Mouse (Mus musculus) ES-E14 (cell line): ENCODE results near the gene Ccdc12.

Source experiments
- CHD2 ChIP-seq: IDR thresholded peaks from 2 replicates; pipeline ENCODE4 v1.6.1; 2014; ENCODE audit warnings: mild to moderate bottlenecking, low read depth, low read length, inconsistent platforms
- ZC3H11A ChIP-seq: IDR thresholded peaks from 2 replicates; pipeline ENCODE4 v1.6.1; 2012; ENCODE audit warnings: low read depth, mild to moderate bottlenecking, inconsistent platforms, low read length, borderline replicate concordance
- ZNF384 ChIP-seq: IDR thresholded peaks from 2 replicates; pipeline ENCODE4 v1.6.1; 2012; ENCODE audit warnings: low read depth, low read length, inconsistent platforms

GRCm38 (mm10) chr9:110687846-110688245 is 31.5 kb downstream of the Ccdc12 start:
- TF ChIP-seq CHD2 (no peak), ZNF384 (no peak), ZC3H11A (no peak)
